Mouse (Mus musculus) left cerebral cortex, adult 11 months (tissue): Measurements from ENCODE around the gene Nos1ap.

Experiments
- DNase-seq: peaks from one replicate; pipeline ENCODE4 v3.0.0; 2022; ENCODE audit warnings: low spot score

Gene Nos1ap

GRCm38 (mm10) chr1:170457673-170458072, 132.0 kb downstream of the Nos1ap start:
- DNase-seq = no peak

DNA sequence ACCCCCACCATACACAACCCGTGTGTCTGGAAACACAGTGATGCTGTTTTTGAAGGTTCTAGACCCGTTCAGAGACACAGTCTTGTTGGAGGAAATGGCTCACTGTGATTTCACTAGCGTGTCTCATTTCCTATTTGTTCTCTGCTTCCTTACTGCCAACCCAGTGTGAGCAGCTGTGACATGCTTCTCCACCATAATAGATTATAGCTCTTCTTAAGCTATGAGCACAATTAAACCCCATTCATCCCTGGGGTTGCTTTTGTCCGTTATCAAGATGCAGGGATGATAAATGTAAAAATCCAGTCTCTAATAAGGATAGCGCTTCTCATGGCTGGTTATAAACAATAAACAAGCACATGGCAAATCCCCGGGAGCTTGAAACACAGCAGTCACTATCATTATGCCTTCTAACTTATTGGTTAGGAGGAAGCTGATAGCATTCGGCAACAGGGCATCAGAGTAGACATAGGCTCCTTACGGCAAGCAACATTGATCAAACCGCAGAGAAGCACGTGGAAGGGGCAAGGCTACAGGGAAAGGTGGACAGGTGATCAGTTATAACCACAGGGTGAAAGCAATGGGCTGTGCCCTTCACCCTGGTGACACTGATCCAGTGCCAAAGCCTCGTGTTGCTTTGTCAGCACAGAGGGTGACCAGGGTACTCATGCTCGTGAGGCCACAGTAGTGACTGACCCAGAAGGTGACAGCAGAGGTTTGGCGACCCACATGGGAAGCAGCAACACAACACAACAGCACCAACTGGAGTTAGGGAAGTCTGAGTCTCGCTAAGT, 133.6 kb downstream of the Nos1ap start:
- DNase-seq = no peak

- DNase-seq = no peak
Observed at GRCm38 (mm10) chr1:170455387-170455786, 134.3 kb downstream of the Nos1ap start.

DNA sequence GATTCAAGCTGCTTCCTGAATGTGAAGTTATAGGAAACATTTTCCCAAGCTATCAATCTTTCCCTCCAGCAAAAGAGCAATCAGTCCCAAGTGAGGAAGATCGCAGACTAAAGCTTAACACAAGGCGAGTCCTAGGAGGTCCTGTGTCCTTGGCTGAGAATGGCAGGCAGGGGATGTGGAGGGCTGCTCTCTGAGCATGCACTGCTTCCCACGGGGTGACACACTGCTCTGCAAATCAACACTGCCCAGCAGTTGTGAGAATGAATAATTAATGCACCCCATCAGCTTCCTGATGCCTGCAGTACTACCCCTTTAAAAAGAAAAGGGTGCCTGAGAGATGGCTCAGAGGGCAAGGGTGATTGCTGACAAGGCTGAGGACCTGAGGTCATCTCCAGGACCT, 136.2 kb downstream of the Nos1ap start:
- no peak for DNase-seq

GRCm38 (mm10) chr1:170448244-170448643, 141.4 kb downstream of the Nos1ap start:
- DNase-seq = no peak

DNA sequence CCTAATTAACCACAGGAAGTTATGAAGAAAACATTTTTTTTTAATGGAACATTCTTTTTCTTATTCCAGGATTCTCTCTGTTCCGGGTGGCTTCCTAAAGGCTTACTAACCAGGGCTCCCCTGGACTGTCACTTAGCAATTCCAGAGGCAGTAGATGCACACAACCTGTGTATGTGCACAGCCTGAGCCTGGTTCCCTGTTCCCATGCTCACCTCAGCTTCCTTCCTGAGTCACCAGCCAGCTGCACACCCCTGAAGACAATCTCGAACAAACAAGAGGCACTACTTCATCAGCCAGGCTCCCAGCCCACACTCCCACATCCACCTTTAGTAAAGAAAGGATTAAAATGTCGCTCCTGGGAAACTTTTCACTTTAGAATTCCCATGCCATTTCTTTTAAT, 144.2 kb downstream of the Nos1ap start:
- DNase-seq = no peak

- peak; percentile 30 for DNase-seq
Observed at GRCm38 (mm10) chr1:170440367-170440766, 149.3 kb downstream of the Nos1ap start.

DNA sequence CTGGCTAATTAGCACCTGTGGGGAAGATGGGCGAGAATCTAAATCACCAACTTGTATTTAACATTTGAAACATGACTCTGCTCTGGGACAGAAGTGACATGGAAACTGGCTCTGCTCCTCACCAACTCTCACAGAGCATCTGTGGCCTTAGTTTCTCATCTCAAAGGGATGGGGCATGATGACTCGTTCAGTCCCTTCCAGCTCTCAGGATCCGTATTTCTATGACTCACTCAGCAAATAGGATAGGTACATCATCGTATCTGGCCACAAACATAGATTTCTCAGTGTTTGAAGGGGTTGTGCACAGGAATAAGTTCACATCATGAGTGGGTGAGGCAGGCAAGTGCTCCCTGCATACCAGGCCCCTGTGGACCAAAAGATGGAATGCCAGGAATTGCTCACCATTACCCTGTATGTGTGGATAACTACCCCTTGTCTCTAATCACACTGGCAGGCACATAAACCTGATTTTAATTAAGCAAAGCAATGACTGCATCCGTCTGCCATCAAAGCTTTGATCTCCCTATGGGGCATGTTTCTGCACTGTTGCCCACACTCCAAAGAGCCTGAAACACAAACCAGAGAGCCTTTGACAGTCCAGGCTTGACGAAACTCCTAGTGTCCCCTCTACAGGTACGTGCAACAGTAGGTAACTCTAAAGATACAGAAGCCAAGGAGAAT, 151.1 kb downstream of the Nos1ap start:
- no peak for DNase-seq

DNA sequence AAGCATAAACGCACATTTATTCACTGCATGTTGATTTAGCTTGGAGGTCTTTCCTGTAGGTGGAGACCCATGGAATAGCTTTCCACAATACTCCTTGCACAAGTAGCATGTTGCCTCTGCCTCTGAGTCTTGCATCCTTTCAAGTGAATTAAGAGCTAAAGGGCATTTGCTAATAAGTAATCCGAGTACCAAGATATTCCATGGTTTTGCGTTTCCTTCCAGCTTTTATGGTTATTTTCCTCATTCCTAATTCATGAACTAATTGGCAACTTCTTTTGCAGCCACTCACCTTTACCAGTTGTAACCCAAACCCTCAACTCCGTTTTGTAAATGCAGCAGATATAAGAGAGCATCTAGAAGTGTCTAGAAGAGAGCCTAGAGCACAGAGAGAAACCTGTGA, 155.5 kb downstream of the Nos1ap start:
- DNase-seq = no peak

GRCm38 (mm10) chr1:170433661-170434060, 156.0 kb downstream of the Nos1ap start:
- no peak for DNase-seq

- DNase-seq = no peak
Observed at GRCm38 (mm10) chr1:170432288-170432687, 157.4 kb downstream of the Nos1ap start.

DNA sequence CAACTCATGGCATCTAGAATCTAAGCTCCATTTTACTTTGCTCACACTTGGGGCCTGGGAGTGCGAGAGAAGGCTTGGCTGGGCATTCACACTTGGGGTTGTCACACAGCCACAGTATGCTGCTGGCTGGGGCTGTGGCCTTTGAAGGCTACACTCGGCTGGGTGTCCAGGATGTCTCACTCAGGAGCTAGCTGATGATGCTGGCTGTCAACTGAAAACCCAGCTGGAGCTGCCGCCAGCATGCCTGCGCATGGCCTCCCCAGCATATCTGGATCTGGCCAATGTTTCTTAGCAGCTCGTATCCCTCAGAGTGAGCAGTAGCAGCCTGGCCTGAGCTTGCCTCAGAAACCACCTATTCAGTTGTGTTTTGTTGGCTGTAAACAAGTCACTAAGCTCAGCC, 158.3 kb downstream of the Nos1ap start:
- DNase-seq = no peak

- no peak for DNase-seq
Observed at GRCm38 (mm10) chr1:170430660-170431059, 159.0 kb downstream of the Nos1ap start.

GRCm38 (mm10) chr1:170429656-170430055, 160.0 kb downstream of the Nos1ap start:
- DNase-seq = no peak

GRCm38 (mm10) chr1:170428141-170428540, 161.5 kb downstream of the Nos1ap start:
- no peak for DNase-seq

GRCm38 (mm10) chr1:170424258-170424889, 165.3 kb downstream of the Nos1ap start:
- no peak for DNase-seq

DNA sequence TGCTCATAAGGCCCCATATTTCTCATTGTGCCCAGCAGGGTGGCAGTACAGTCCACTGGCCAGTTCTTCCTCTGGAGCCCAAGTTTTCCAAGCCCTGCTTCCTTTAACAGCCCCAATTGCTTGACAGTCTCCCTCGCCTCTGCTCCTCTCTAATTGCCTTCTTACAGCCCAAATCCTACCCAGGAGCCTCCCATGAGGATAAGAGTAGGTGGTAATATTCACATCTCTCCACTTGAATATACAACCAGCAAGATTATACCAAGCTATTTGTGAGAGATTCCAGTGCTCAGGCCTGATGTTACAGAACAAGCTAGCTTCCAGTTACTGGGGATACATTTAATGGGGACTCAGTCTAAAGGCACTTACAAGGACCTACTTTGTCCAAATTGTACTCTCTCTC, 166.6 kb downstream of the Nos1ap start:
- DNase-seq = no peak

DNA sequence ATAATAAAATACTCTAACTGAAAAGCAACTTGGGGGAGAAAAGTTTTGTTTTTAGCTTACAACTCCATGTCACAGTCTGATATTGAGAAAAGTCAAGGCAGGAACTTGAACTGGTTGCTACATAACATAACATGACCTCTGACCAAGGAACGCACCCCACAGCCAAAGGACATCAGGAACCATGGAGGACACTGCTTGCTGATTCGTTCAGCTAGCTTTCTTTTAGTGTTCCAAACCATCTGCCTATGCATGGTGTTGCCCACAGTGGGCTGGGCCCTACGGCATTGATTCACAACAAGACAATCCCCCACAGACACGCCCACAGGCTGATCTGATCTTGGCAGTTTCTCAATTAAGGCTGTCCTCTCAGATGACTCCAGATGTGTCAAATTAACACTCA, 167.5 kb downstream of the Nos1ap start:
- DNase-seq = no peak

DNA sequence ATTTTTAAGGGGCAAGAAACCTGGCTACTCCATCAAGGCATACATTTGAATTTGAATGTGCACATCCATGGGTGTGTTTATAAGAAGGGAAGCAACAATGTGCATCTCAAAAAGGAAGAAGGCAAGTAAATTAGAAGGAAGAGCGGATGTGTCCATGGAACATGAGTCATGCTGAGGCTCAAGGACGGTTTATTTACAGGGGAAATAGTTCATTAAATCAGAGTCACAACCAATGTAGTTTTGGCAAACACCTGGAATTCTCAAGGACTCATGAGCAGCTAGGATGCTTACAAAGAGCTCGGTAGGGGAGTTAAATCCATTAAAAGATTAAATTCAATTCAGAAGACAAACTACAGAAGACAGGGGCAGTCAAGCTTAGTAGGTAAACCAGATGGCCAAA, 169.7 kb downstream of the Nos1ap start:
- no peak for DNase-seq

DNA sequence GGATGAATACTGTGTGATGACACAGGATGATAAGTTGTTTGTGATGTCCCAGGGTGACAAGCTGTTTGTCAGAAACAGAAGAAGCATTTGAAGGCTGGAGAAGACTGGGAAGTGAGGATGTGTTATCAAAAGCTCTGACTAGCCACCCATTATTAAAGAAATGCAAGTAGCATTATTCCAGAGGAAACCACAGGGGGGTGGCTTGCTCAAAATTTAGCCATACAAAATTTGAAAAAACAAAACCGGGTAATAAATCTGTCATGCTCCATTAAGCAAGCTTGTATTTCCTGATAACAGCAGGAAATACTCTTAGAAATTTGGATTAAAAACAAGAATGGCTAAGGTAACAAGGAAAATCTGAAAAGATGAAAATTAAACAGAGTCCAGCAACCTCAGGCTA, 171.5 kb downstream of the Nos1ap start:
- no peak for DNase-seq

DNA sequence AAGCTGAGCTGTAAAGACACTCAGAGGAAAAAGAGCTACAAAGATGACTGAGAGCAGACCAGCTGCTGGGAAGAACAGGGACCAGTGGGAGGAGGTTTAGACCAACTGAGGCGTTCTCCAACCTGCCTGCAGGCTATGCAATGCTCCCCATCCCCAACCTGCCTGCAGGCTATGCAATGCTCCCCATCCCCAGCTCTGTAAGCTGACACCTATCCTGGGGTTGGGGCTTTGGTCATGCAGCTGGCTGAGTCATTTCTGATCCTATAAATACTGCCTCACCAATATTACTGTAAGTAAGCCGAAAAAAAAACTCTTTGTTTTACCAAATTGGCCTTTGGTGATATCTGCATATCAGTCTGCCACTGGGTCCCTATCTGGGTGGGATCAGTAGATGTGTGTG, 172.7 kb downstream of the Nos1ap start:
- no peak for DNase-seq

- DNase-seq = no peak
Observed at GRCm38 (mm10) chr1:170416206-170416605, 173.5 kb downstream of the Nos1ap start.

DNA sequence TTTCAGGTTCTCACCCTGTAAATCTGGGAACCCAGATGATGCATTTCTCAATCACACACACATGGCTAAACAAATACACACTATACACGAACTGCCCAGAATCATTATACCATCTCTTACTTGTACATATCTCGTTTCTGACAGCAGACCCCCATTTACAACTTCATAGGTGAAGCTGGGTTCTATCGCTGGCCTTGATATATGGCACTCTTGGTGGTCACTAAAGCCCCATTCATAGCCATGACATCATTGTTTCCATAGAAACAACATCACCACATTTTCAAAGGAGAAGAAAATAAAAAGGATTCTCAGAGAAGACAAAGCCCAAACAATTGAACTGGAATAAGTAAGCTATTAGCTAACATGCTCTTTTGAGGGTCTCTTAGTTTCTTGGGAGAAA, 174.3 kb downstream of the Nos1ap start:
- no peak for DNase-seq
